Mouse (Mus musculus) megakaryocyte, embryonic 14.5 days (primary cell): Measurements from ENCODE around the gene Limk1.

Source experiments
- FLI1 ChIP-seq: IDR thresholded peaks from 2 replicates; pipeline ENCODE4 v1.6.1; 2012; ENCODE audit warnings: low read length, inconsistent platforms, mixed read lengths
- GATA1 ChIP-seq: IDR thresholded peaks from 3 replicates; pipeline ENCODE4 v1.6.1; 2012; ENCODE audit warnings: mixed read lengths, low read length, inconsistent platforms, borderline replicate concordance

- TF ChIP-seq GATA1 (no peak), FLI1 (no peak)
Observed at GRCm38 (mm10) chr5:134672611-134673010, 15.8 kb downstream of the Limk1 start.
